14 mouse cellular contexts compared by ENCODE assay signal in the genomic region with DNA sequence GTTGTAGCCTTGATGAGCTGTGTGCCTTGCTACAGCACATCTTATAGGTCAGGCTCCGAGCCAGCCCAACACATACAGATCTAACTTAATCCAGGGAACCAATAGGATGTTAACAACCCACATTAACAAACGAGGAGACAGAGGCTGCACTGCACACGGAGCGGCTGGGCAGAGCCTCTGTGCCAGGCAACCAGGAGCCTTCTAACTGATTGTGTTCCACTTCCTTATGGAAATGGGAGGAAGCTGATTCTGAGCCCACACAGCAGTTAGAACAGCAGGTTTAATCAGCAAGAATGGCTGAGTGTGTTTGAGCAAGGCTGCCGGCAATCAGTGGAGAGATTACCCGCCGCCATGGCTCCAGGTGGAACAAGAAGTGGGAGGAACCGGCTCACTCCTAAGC. TPM values are rescaled to one million over a fixed set of nuclear protein-coding genes. Genes with fewer than 3 reads are reported as not detected.
DNase-seq lines count a peak whose midpoint lies in the region; ATAC-seq and TF ChIP-seq lines count a peak whose summit lies in the region.
"Had no signal": no experiment of that assay in that cellular context is flagged by ENCODE, and none has a peak within 500 bp of the region (broad histone marks: within the 10 kb centered on the region; RNA-seq: fewer than 3 reads in every experiment).

No protein-coding gene starts in this region.

- H3K79me2 ChIP-seq in heart, adult 2 months (replicated peaks; ENCODE audit: control insufficient read depth, insufficient read depth, low read length) = no peaks in the 10 kb centered on the region

- intact Hi-C loops in heart, adult 2 months (cut with DNase I) = no loop called here
- intact Hi-C loops in left cerebral cortex, adult 2 months (cut with DNase I) = loop anchor here (2.0 to 5.0 kb wide), 2 partner anchors 79 to 104 kb away; no protein-coding TSS in a partner anchor

- TF ChIP-seq POLR2A in heart, adult 2 months (IDR thresholded peaks at IDR 0.05; ENCODE audit: insufficient read depth, low read depth, low read length) = no peak

- H3K4me3 ChIP-seq in heart, embryonic 12.5 days = no peak overlapping the region
- no peak overlapping the region for H3K4me3 ChIP-seq in heart, adult 2 months
- H3K4me3 ChIP-seq in lung, postnatal 0 days (ENCODE audit: low read depth, low read length) = no peak overlapping the region
- H3K4me3 ChIP-seq in left cerebral cortex, adult 2 months = no peak overlapping the region
- H3K4me3 ChIP-seq: erythroblast, embryonic 14.5 days had no signal

- no peaks in the 10 kb centered on the region for H3K9me3 ChIP-seq in heart, embryonic 12.5 days (replicated peaks)
- H3K9me3 ChIP-seq in lung, postnatal 0 days (ENCODE audit: low read length) = no peaks in the 10 kb centered on the region

- H3K4me2 ChIP-seq in heart, embryonic 12.5 days = peak overlapping the region; percentile 22
- no peak overlapping the region; the same call in 1 of the 2 replicates for H3K4me2 ChIP-seq in lung, postnatal 0 days (replicated peaks; ENCODE audit: low read depth, low read length)

- H3K27me3 ChIP-seq in heart, embryonic 12.5 days (replicated peaks) = no peaks in the 10 kb centered on the region; the same call in 1 of the 2 replicates
- H3K27me3 ChIP-seq in heart, adult 2 months (ENCODE audit: control insufficient read depth, insufficient read depth, low read length) = no peaks in the 10 kb centered on the region
- H3K27me3 ChIP-seq in lung, postnatal 0 days (replicated peaks; ENCODE audit: insufficient read depth, low read length) = no peaks in the 10 kb centered on the region

- no peaks in the 10 kb centered on the region for H3K36me3 ChIP-seq in heart, embryonic 12.5 days
- no peaks in the 10 kb centered on the region for H3K36me3 ChIP-seq in heart, adult 2 months (ENCODE audit: control insufficient read depth, insufficient read depth, low read length)
- no peaks in the 10 kb centered on the region for H3K36me3 ChIP-seq in lung, postnatal 0 days (ENCODE audit: insufficient read depth, low read length)

- H3K9ac ChIP-seq in heart, embryonic 12.5 days = no peak overlapping the region
- no peak overlapping the region for H3K9ac ChIP-seq in heart, adult 2 months (ENCODE audit: low read depth, low read length)
- no peak overlapping the region for H3K9ac ChIP-seq in lung, postnatal 0 days (replicated peaks; ENCODE audit: low read depth)

- no peak for TF ChIP-seq EP300 in heart, adult 2 months (IDR thresholded peaks at IDR 0.05; ENCODE audit: insufficient read depth, low read depth, low read length)
- no peak for TF ChIP-seq EP300 in lung, postnatal 0 days (IDR thresholded peaks at IDR 0.05)

- no peak for TF ChIP-seq CTCF in heart, adult 2 months (IDR thresholded peaks at IDR 0.05)
- no peak for TF ChIP-seq CTCF in lung, postnatal 0 days (IDR thresholded peaks at IDR 0.05)
- TF ChIP-seq CTCF in left cerebral cortex, adult 2 months (IDR thresholded peaks at IDR 0.05) = no peak

- peak overlapping the region; percentile 40 for H3K27ac ChIP-seq in heart, embryonic 12.5 days (ENCODE audit: poor library complexity, severe bottlenecking)
- no peak overlapping the region for H3K27ac ChIP-seq in heart, adult 2 months
- no peak overlapping the region for H3K27ac ChIP-seq in lung, postnatal 0 days (ENCODE audit: low read length)
- H3K27ac ChIP-seq in left cerebral cortex, adult 2 months = peak overlapping the region; percentile 4; the same call in 1 of the 2 replicates

- peaks cover 27% of the 10 kb centered on the region for H3K4me1 ChIP-seq in heart, embryonic 12.5 days (replicated peaks)
- H3K4me1 ChIP-seq in heart, adult 2 months (ENCODE audit: control insufficient read depth, insufficient read depth, low read length) = peaks cover 4% of the 10 kb centered on the region
- H3K4me1 ChIP-seq in lung, postnatal 0 days (ENCODE audit: insufficient read depth, low read depth, low read length) = peaks cover 8% of the 10 kb centered on the region; the same call in 1 of the 2 replicates

- no peak for ATAC-seq in heart, embryonic 12.5 days (ENCODE audit: insufficient number of reproducible peaks, low FRiP score)
- peak; percentile 23 for ATAC-seq in lung, postnatal 0 days

- no peak for DNase-seq in heart, adult 2 months
- no peak for DNase-seq in lung, postnatal 0 days (ENCODE audit: low spot score)
- DNase-seq in lung, adult 18-20 months = no peak
- DNase-seq in left cerebral cortex, adult 2 months (ENCODE audit: extremely low spot score in 1 of 2, low spot score in 2 of 2) = peak; percentile 31 to 50
- peak; percentile 72 for DNase-seq in telencephalon, adult 2 months (ENCODE audit: low read depth, low spot score)
- DNase-seq in kidney, postnatal 25 days = no peak
- no peak for DNase-seq in Muller cell, postnatal 12 days (ENCODE audit: inconsistent ontology term)
- DNase-seq: liver had no signal

- 42% methylated on average over 8 of the region's 8 CpGs for WGBS in heart, embryonic 12.5 days
- WGBS in heart, adult 2 months = 27% methylated on average over 8 of the region's 8 CpGs
- 17% methylated on average over 8 of the region's 8 CpGs for WGBS in lung, postnatal 0 days

RNA-seq across cellular contexts. Expression of a gene that starts 37.4 kb away (rescaled TPM):
- polyA plus RNA-seq in heart, embryonic 12.5 days (2016; fragmentation: Nextera tagmentation; extraction: Ambion mirVana) = 30.5 and 33.0 TPM in 2 replicates
- total RNA-seq in heart, adult 2 months (2021) = 10 to 100 TPM; 32.7 to 35.5 TPM
- 6.2 and 6.3 TPM in 2 replicates for polyA plus RNA-seq in heart, adult 2 months (2012; rRNA removed)
- polyA plus RNA-seq in lung, postnatal 0 days (2015; fragmentation: Nextera tagmentation; extraction: Ambion mirVana) = 35.8 and 40.0 TPM in 2 replicates
- total RNA-seq in left cerebral cortex, adult 2 months (2021) = 10 to 100 TPM; 35.1 to 35.8 TPM

RNA-seq across cellular contexts. Expression of a gene that starts 56.3 kb away (rescaled TPM):
- not detected in 2 replicates for polyA plus RNA-seq in heart, embryonic 12.5 days (2016; fragmentation: Nextera tagmentation; extraction: Ambion mirVana)
- not detected for total RNA-seq in heart, adult 2 months (2021)
- polyA plus RNA-seq in heart, adult 2 months (2012; rRNA removed) = not detected in 2 replicates
- 2.2 TPM in 1 of 2 replicates, not detected in the other for polyA plus RNA-seq in lung, postnatal 0 days (2015; fragmentation: Nextera tagmentation; extraction: Ambion mirVana)
- total RNA-seq in left cerebral cortex, adult 2 months (2021) = not detected
- total RNA-seq: megakaryocyte-erythroid progenitor cell, adult 5-6 weeks had no signal
- polyA plus RNA-seq: erythroblast, embryonic 14.5 days; kidney, embryonic 16.5 days; neural tube, embryonic 11.5 days; small intestine, adult 2 months had no signal

Comparison
In these comparisons a context has a peak if more than half of its experiments do, and no peak if none do; other contexts are left out.
1. H3K27ac ChIP-seq: peak in heart, embryonic 12.5 days (single experiment) and left cerebral cortex, adult 2 months (single experiment); none in heart, adult 2 months (single experiment) and lung, postnatal 0 days (single experiment).
2. DNase-seq: peak in left cerebral cortex, adult 2 months (2 of 2) and telencephalon, adult 2 months (single experiment); none in heart, adult 2 months (0 of 2), lung, postnatal 0 days (single experiment), lung, adult 18-20 months (0 of 2), kidney, postnatal 25 days (0 of 2) and Muller cell, postnatal 12 days (single experiment).